Mouse (Mus musculus): ENCODE results near the gene Scube2. TPM values are rescaled to one million over a fixed set of nuclear protein-coding genes. Genes with fewer than 3 reads are reported as not detected.

The Scube2 gene
- 1.2 and 2.9 TPM in 2 replicates for polyA plus RNA-seq (2015; fragmentation: Nextera tagmentation; extraction: Ambion mirVana)

- H3K4me1 ChIP-seq (ENCODE audit: control insufficient read depth, insufficient read depth, low read length): peaks cover 7% of the 10 kb centered on the region; the same call in 1 of the 2 replicates
- H3K27me3 ChIP-seq (ENCODE audit: control insufficient read depth, insufficient read depth, low read depth, low read length): peaks cover 6% of the 10 kb centered on the region
- H3K9ac ChIP-seq (ENCODE audit: low read depth, low read length): peak within 1 kb of the TSS; percentile 83
- H3K4me2 ChIP-seq (ENCODE audit: low read length): peak within 1 kb of the TSS; percentile 96
- peak within 1 kb of the TSS; percentile 53 for H3K4me3 ChIP-seq (ENCODE audit: low read depth, low read length)
- peak; percentile 80 for ATAC-seq
- no peak within 1 kb of the TSS for H3K27ac ChIP-seq (ENCODE audit: low read length)
- WGBS: 1% methylated on average over 45 of the region's 69 CpGs
- H3K9me3 ChIP-seq (replicated peaks; ENCODE audit: control insufficient read depth, low read length, poor library complexity, severe bottlenecking): no peaks in the 10 kb centered on the region
- no peaks in the 10 kb centered on the region for H3K36me3 ChIP-seq (ENCODE audit: control insufficient read depth, insufficient read depth, low read length)
These were observed at the start of gene Scube2 for GRCm38 (mm10) chr7:109865370-109866229. Gene Scube2, minus strand, starts transcription at chr7:109865679.

- no peaks in the 10 kb centered on the region for H3K27me3 ChIP-seq (ENCODE audit: control insufficient read depth, insufficient read depth, low read depth, low read length)
- H3K9me3 ChIP-seq (replicated peaks; ENCODE audit: control insufficient read depth, low read length, poor library complexity, severe bottlenecking): no peaks in the 10 kb centered on the region
- H3K9ac ChIP-seq (ENCODE audit: low read depth, low read length): no peak overlapping the region
- H3K27ac ChIP-seq (ENCODE audit: low read length): no peak overlapping the region
- WGBS: 88% methylated on average over 2 of the region's 2 CpGs
- no peak for ATAC-seq
- H3K36me3 ChIP-seq (ENCODE audit: control insufficient read depth, insufficient read depth, low read length): peaks cover 44% of the 10 kb centered on the region
- H3K4me2 ChIP-seq (ENCODE audit: low read length): no peak overlapping the region
- no peaks in the 10 kb centered on the region for H3K4me1 ChIP-seq (ENCODE audit: control insufficient read depth, insufficient read depth, low read length)
- no peak overlapping the region for H3K4me3 ChIP-seq (ENCODE audit: low read depth, low read length)
These were observed 40.7 kb upstream of the Scube2 start for GRCm38 (mm10) chr7:109906165-109906564.

- no peaks in the 10 kb centered on the region for H3K4me1 ChIP-seq (ENCODE audit: control insufficient read depth, insufficient read depth, low read length)
- 91% methylated on average over 9 of the region's 9 CpGs for WGBS
- no peak for ATAC-seq
- H3K27ac ChIP-seq (ENCODE audit: low read length): no peak overlapping the region
- no peaks in the 10 kb centered on the region for H3K9me3 ChIP-seq (replicated peaks; ENCODE audit: control insufficient read depth, low read length, poor library complexity, severe bottlenecking)
- H3K4me3 ChIP-seq (ENCODE audit: low read depth, low read length): no peak overlapping the region
- H3K4me2 ChIP-seq (ENCODE audit: low read length): no peak overlapping the region
- H3K27me3 ChIP-seq (ENCODE audit: control insufficient read depth, insufficient read depth, low read depth, low read length): no peaks in the 10 kb centered on the region
- H3K36me3 ChIP-seq (ENCODE audit: control insufficient read depth, insufficient read depth, low read length): peaks cover 68% of the 10 kb centered on the region
- no peak overlapping the region for H3K9ac ChIP-seq (ENCODE audit: low read depth, low read length)
These were observed 35.4 kb upstream of the Scube2 start for GRCm38 (mm10) chr7:109900921-109901320.

GRCm38 (mm10) chr7:109898911-109899310, 33.4 kb upstream of the Scube2 start:
- Histone ChIP-seq H3K9me3 (replicated peaks; ENCODE audit: control insufficient read depth, low read length, poor library complexity, severe bottlenecking) (no peaks in the 10 kb centered on the region), H3K4me1 (ENCODE audit: control insufficient read depth, insufficient read depth, low read length) (no peaks in the 10 kb centered on the region), H3K4me3 (ENCODE audit: low read depth, low read length) (no peak overlapping the region), H3K27ac (ENCODE audit: low read length) (no peak overlapping the region), H3K9ac (ENCODE audit: low read depth, low read length) (no peak overlapping the region), H3K27me3 (ENCODE audit: control insufficient read depth, insufficient read depth, low read depth, low read length) (no peaks in the 10 kb centered on the region), H3K36me3 (ENCODE audit: control insufficient read depth, insufficient read depth, low read length) (peaks cover 67% of the 10 kb centered on the region), H3K4me2 (ENCODE audit: low read length) (no peak overlapping the region)
- ATAC-seq: no peak

- H3K4me2 ChIP-seq (ENCODE audit: low read length): no peak overlapping the region
- H3K9ac ChIP-seq (ENCODE audit: low read depth, low read length): no peak overlapping the region
- no peaks in the 10 kb centered on the region for H3K27me3 ChIP-seq (ENCODE audit: control insufficient read depth, insufficient read depth, low read depth, low read length)
- H3K4me1 ChIP-seq (ENCODE audit: control insufficient read depth, insufficient read depth, low read length): no peaks in the 10 kb centered on the region
- no peak overlapping the region for H3K27ac ChIP-seq (ENCODE audit: low read length)
- no peak overlapping the region for H3K4me3 ChIP-seq (ENCODE audit: low read depth, low read length)
- 0 out of 2 replicates have a peak, but pooled peaks have one; percentile 36 for ATAC-seq
- peaks cover 24% of the 10 kb centered on the region for H3K36me3 ChIP-seq (ENCODE audit: control insufficient read depth, insufficient read depth, low read length)
- 35% methylated on average over 3 of the region's 3 CpGs for WGBS
- no peaks in the 10 kb centered on the region for H3K9me3 ChIP-seq (replicated peaks; ENCODE audit: control insufficient read depth, low read length, poor library complexity, severe bottlenecking)
These were observed 27.1 kb upstream of the Scube2 start for GRCm38 (mm10) chr7:109892530-109892929.

GRCm38 (mm10) chr7:109891786-109892185, 26.3 kb upstream of the Scube2 start:
- no peak overlapping the region for H3K4me2 ChIP-seq (ENCODE audit: low read length)
- H3K9ac ChIP-seq (ENCODE audit: low read depth, low read length): no peak overlapping the region
- no peak overlapping the region for H3K27ac ChIP-seq (ENCODE audit: low read length)
- H3K27me3 ChIP-seq (ENCODE audit: control insufficient read depth, insufficient read depth, low read depth, low read length): no peaks in the 10 kb centered on the region
- ATAC-seq: no peak
- peaks cover under 1% of the 10 kb centered on the region; the same call in 1 of the 2 replicates for H3K9me3 ChIP-seq (replicated peaks; ENCODE audit: control insufficient read depth, low read length, poor library complexity, severe bottlenecking)
- no peaks in the 10 kb centered on the region for H3K4me1 ChIP-seq (ENCODE audit: control insufficient read depth, insufficient read depth, low read length)
- no peak overlapping the region for H3K4me3 ChIP-seq (ENCODE audit: low read depth, low read length)
- peaks cover 25% of the 10 kb centered on the region for H3K36me3 ChIP-seq (ENCODE audit: control insufficient read depth, insufficient read depth, low read length)
- 95% methylated on average over 4 of the region's 4 CpGs for WGBS

- H3K9me3 ChIP-seq (replicated peaks; ENCODE audit: control insufficient read depth, low read length, poor library complexity, severe bottlenecking): peaks cover 3% of the 10 kb centered on the region; the same call in 1 of the 2 replicates
- WGBS: 97% methylated on average over 2 of the region's 2 CpGs
- H3K9ac ChIP-seq (ENCODE audit: low read depth, low read length): no peak overlapping the region
- no peaks in the 10 kb centered on the region for H3K4me1 ChIP-seq (ENCODE audit: control insufficient read depth, insufficient read depth, low read length)
- H3K27me3 ChIP-seq (ENCODE audit: control insufficient read depth, insufficient read depth, low read depth, low read length): no peaks in the 10 kb centered on the region
- no peak overlapping the region for H3K4me3 ChIP-seq (ENCODE audit: low read depth, low read length)
- no peak overlapping the region for H3K27ac ChIP-seq (ENCODE audit: low read length)
- ATAC-seq: no peak
- no peak overlapping the region for H3K4me2 ChIP-seq (ENCODE audit: low read length)
- H3K36me3 ChIP-seq (ENCODE audit: control insufficient read depth, insufficient read depth, low read length): peaks cover 17% of the 10 kb centered on the region
These were observed 24.8 kb upstream of the Scube2 start for GRCm38 (mm10) chr7:109890256-109890655.

GRCm38 (mm10) chr7:109889300-109889699, 23.8 kb upstream of the Scube2 start:
- Histone ChIP-seq H3K27ac (ENCODE audit: low read length) (no peak overlapping the region), H3K27me3 (ENCODE audit: control insufficient read depth, insufficient read depth, low read depth, low read length) (no peaks in the 10 kb centered on the region), H3K4me3 (ENCODE audit: low read depth, low read length) (no peak overlapping the region), H3K36me3 (ENCODE audit: control insufficient read depth, insufficient read depth, low read length) (peaks cover 11% of the 10 kb centered on the region), H3K4me1 (ENCODE audit: control insufficient read depth, insufficient read depth, low read length) (no peaks in the 10 kb centered on the region), H3K4me2 (ENCODE audit: low read length) (no peak overlapping the region), H3K9me3 (replicated peaks; ENCODE audit: control insufficient read depth, low read length, poor library complexity, severe bottlenecking) (peaks cover 3% of the 10 kb centered on the region; the same call in 1 of the 2 replicates), H3K9ac (ENCODE audit: low read depth, low read length) (no peak overlapping the region)
- 77% methylated on average over 5 of the region's 5 CpGs for WGBS
- no peak for ATAC-seq

- peaks cover 7% of the 10 kb centered on the region for H3K36me3 ChIP-seq (ENCODE audit: control insufficient read depth, insufficient read depth, low read length)
- no peaks in the 10 kb centered on the region for H3K27me3 ChIP-seq (ENCODE audit: control insufficient read depth, insufficient read depth, low read depth, low read length)
- H3K4me1 ChIP-seq (ENCODE audit: control insufficient read depth, insufficient read depth, low read length): no peaks in the 10 kb centered on the region
- H3K9ac ChIP-seq (ENCODE audit: low read depth, low read length): no peak overlapping the region
- peaks cover 3% of the 10 kb centered on the region; the same call in 1 of the 2 replicates for H3K9me3 ChIP-seq (replicated peaks; ENCODE audit: control insufficient read depth, low read length, poor library complexity, severe bottlenecking)
- H3K4me3 ChIP-seq (ENCODE audit: low read depth, low read length): no peak overlapping the region
- no peak overlapping the region for H3K27ac ChIP-seq (ENCODE audit: low read length)
- WGBS: 94% methylated on average over 1 of the region's 1 CpGs
- H3K4me2 ChIP-seq (ENCODE audit: low read length): no peak overlapping the region
- ATAC-seq: no peak
These were observed 20.8 kb upstream of the Scube2 start for GRCm38 (mm10) chr7:109886249-109886648.
